Mouse (Mus musculus) inflammation-experienced regulatory T-cells (primary cell): ENCODE data around the gene Pacsin2. TPM values are rescaled to one million over a fixed set of nuclear protein-coding genes. Genes with fewer than 3 reads are reported as not detected.

Source experiments
- polyA plus RNA-seq, 2 experiments: library from polyadenylated mRNA; unstranded; fragments of 100-300 nt; shearing (Covaris generic); gene quantifications; one replicate each; pipeline ENCODE4 v1.2.1; 2017

Gene Pacsin2
- polyA plus RNA-seq: 10 to 100 TPM; 45.7 to 55.2 TPM

GRCm38 (mm10) chr15:83464083-83464904 lies at the start of gene Pacsin2:
TSS of gene Pacsin2 (minus strand) at chr15:83464606.

GRCm38 (mm10) chr15:83510805-83511405 lies 46.5 kb upstream of the Pacsin2 start, which contains the start of gene Ttll1:
TSS of gene Ttll1 (minus strand) at chr15:83510893.

GRCm38 (mm10) chr15:83349954-83350711 lies 114.3 kb downstream of the Pacsin2 start, which contains the start of gene Arfgap3:
TSS of gene Arfgap3 (minus strand) at chr15:83350247.

Other genes with a start within 250 kb of the Pacsin2 start
- gene A4galt, start 212.8 kb downstream of the Pacsin2 start, polyA plus RNA-seq: 1 to 10 TPM in 1 of 2 experiments, under 1 TPM in 1; 0.17 to 1.6 TPM
- 10 to 100 TPM; 13.3 to 17.4 TPM for gene Arfgap3, start 114.4 kb downstream of the Pacsin2 start, polyA plus RNA-seq
- gene Ttll1, start 46.3 kb upstream of the Pacsin2 start, polyA plus RNA-seq: 10 to 100 TPM; 11.6 to 12.3 TPM
- gene Bik, start 62.3 kb upstream of the Pacsin2 start, polyA plus RNA-seq: 1 to 10 TPM; 3.5 to 5.5 TPM
- 100 to 1,000 TPM; 303 to 420 TPM for gene Tspo, start 99.0 kb upstream of the Pacsin2 start, polyA plus RNA-seq
- gene Mcat, start 99.2 kb upstream of the Pacsin2 start, polyA plus RNA-seq: 10 to 100 TPM; 23.3 to 28.5 TPM
- 10 to 100 TPM; 15.8 to 36.5 TPM for gene Ttll12, start 130.6 kb upstream of the Pacsin2 start, polyA plus RNA-seq